Comparison of ENCODE assay signal across 16 mouse cellular contexts in genomic region chr14:25686983-25687901, GRCm38 (mm10). TPM values are rescaled to one million over a fixed set of nuclear protein-coding genes. Genes with fewer than 3 reads are reported as not detected.
DNase-seq lines count a peak whose midpoint lies in the region; ATAC-seq and TF ChIP-seq lines count a peak whose summit lies in the region.
"Had no signal": no experiment of that assay in that cellular context is flagged by ENCODE, and none has a peak within 500 bp of the region (broad histone marks: within the 10 kb centered on the region; RNA-seq: fewer than 3 reads in every experiment).

No protein-coding gene starts in this region.

- no peak for TF ChIP-seq CTCF in kidney, adult 2 months (conservative IDR thresholded peaks at IDR 0.05; ENCODE audit: insufficient read depth, insufficient read length, low read depth, low read length)

- H3K4me1 ChIP-seq in intestine, embryonic 15.5 days (replicated peaks), result peaks cover 14% of the 10 kb centered on the region; the same call in 1 of the 2 replicates
- H3K4me1 ChIP-seq in midbrain, embryonic 16.5 days (ENCODE audit: control insufficient read depth, insufficient read depth, low read length), result no peaks in the 10 kb centered on the region
- H3K4me1 ChIP-seq in kidney, adult 2 months (ENCODE audit: control insufficient read depth, insufficient read depth, low read length), result no peaks in the 10 kb centered on the region
- H3K4me1 ChIP-seq: hindbrain, embryonic 12.5 days; midbrain, embryonic 12.5 days had no signal

- H3K4me3 ChIP-seq in intestine, embryonic 15.5 days (replicated peaks), result no peak overlapping the region
- no peak overlapping the region for H3K4me3 ChIP-seq in midbrain, embryonic 16.5 days (ENCODE audit: low read depth, low read length)
- no peak overlapping the region for H3K4me3 ChIP-seq in kidney, adult 2 months (ENCODE audit: insufficient read depth, low read depth, low read length)
- H3K4me3 ChIP-seq: hindbrain, embryonic 12.5 days; midbrain, embryonic 12.5 days had no signal

- TF ChIP-seq POLR2A in kidney, adult 2 months (IDR thresholded peaks at IDR 0.05; ENCODE audit: low read depth, low read length), result no peak

- no peaks in the 10 kb centered on the region for H3K27me3 ChIP-seq in intestine, embryonic 15.5 days (replicated peaks)
- no peaks in the 10 kb centered on the region for H3K27me3 ChIP-seq in midbrain, embryonic 16.5 days (ENCODE audit: control insufficient read depth, insufficient read depth, low read depth, low read length)
- H3K27me3 ChIP-seq in kidney, adult 2 months (replicated peaks; ENCODE audit: control insufficient read depth, insufficient read depth, low read length), result no peaks in the 10 kb centered on the region
- H3K27me3 ChIP-seq: hindbrain, embryonic 12.5 days; midbrain, embryonic 12.5 days had no signal

- peak; percentile 95 for DNase-seq in heart, adult 11 months
- DNase-seq in heart, postnatal 25 days (ENCODE audit: low spot score), result no peak
- DNase-seq in lung, postnatal 36 days, result peak; percentile 22
- DNase-seq in lung, postnatal 25 days (ENCODE audit: low spot score), result no peak
- DNase-seq in kidney, postnatal 36 days, result no peak
- DNase-seq in kidney, adult 2 months, result no peak
- DNase-seq: cerebellum, postnatal 25 days; gastrocnemius, postnatal 25 days; kidney, adult 11 months; kidney, postnatal 14 days; thymus, postnatal 4 days had no signal

- WGBS in intestine, embryonic 15.5 days, result 53% methylated on average over 10 of the region's 10 CpGs
- WGBS in midbrain, embryonic 16.5 days, result 87% methylated on average over 9 of the region's 10 CpGs
- 89% methylated on average over 10 of the region's 10 CpGs for WGBS in kidney, adult 2 months

- H3K9ac ChIP-seq in intestine, embryonic 15.5 days, result 0 out of 2 replicates have a peak overlapping the region, but pooled peaks have one; percentile 2
- no peak overlapping the region for H3K9ac ChIP-seq in midbrain, embryonic 16.5 days (ENCODE audit: low read depth, low read length)
- H3K9ac ChIP-seq: hindbrain, embryonic 12.5 days; liver, embryonic 14.5 days; midbrain, embryonic 12.5 days had no signal

- 0 out of 2 replicates have a peak overlapping the region, but pooled peaks have one; percentile 7 for H3K4me2 ChIP-seq in intestine, embryonic 15.5 days (replicated peaks)
- no peak overlapping the region for H3K4me2 ChIP-seq in midbrain, embryonic 16.5 days (ENCODE audit: low read length)
- H3K4me2 ChIP-seq: hindbrain, embryonic 12.5 days; midbrain, embryonic 12.5 days had no signal

- ATAC-seq in intestine, embryonic 15.5 days, result peak; percentile 48
- ATAC-seq in midbrain, embryonic 16.5 days, result no peak

- peak overlapping the region; percentile 83 for H3K27ac ChIP-seq in intestine, embryonic 15.5 days
- H3K27ac ChIP-seq in midbrain, embryonic 16.5 days (ENCODE audit: low read length), result no peak overlapping the region
- no peak overlapping the region for H3K27ac ChIP-seq in kidney, adult 2 months (ENCODE audit: insufficient read depth, low read depth, low read length)
- H3K27ac ChIP-seq: hindbrain, embryonic 12.5 days; liver, embryonic 14.5 days; midbrain, embryonic 12.5 days had no signal

- no peaks in the 10 kb centered on the region for H3K9me3 ChIP-seq in intestine, embryonic 15.5 days
- H3K9me3 ChIP-seq in midbrain, embryonic 16.5 days (replicated peaks; ENCODE audit: control insufficient read depth, low read length, poor library complexity, severe bottlenecking), result no peaks in the 10 kb centered on the region
- H3K9me3 ChIP-seq: hindbrain, embryonic 12.5 days; midbrain, embryonic 12.5 days had no signal

- intact Hi-C loops in heart, postnatal 25 days (cut with DNase I), result no loop called here

- H3K36me3 ChIP-seq in intestine, embryonic 15.5 days, result no peaks in the 10 kb centered on the region
- H3K36me3 ChIP-seq in midbrain, embryonic 16.5 days (ENCODE audit: control insufficient read depth, insufficient read depth, low read length), result no peaks in the 10 kb centered on the region
- H3K36me3 ChIP-seq in kidney, adult 2 months (ENCODE audit: control insufficient read depth, insufficient read depth, low read length), result no peaks in the 10 kb centered on the region
- H3K36me3 ChIP-seq: hindbrain, embryonic 12.5 days; midbrain, embryonic 12.5 days had no signal

RNA-seq across cellular contexts. Expression of gene Ppif, which starts 6.7 kb away (rescaled TPM):
- 100 to 1,000 TPM; 277 to 296 TPM for total RNA-seq in heart, postnatal 25 days (2021)
- polyA plus RNA-seq in intestine, embryonic 15.5 days (2015; fragmentation: Nextera tagmentation; extraction: Ambion mirVana), result 89.9 and 90.5 TPM in 2 replicates
- 29.6 and 40.3 TPM in 2 replicates for polyA plus RNA-seq in midbrain, embryonic 16.5 days (2015; fragmentation: Nextera tagmentation; extraction: Ambion mirVana)
- 164 and 168 TPM in 2 replicates for polyA plus RNA-seq in kidney, adult 2 months (2012; rRNA removed)

Comparison
In these comparisons a context has a peak if more than half of its experiments do, and no peak if none do; other contexts are left out.
1. DNase-seq: peak in heart, adult 11 months (single experiment) and lung, postnatal 36 days (single experiment); none in heart, postnatal 25 days (single experiment), lung, postnatal 25 days (single experiment), kidney, postnatal 36 days (0 of 2) and kidney, adult 2 months (single experiment).